Mouse (Mus musculus) small intestine, adult 2 months (tissue): ENCODE measurements around the gene Asb15. TPM values are rescaled to one million over a fixed set of nuclear protein-coding genes. Genes with fewer than 3 reads are reported as not detected.

Experiments used
- H3K27ac ChIP-seq: fragments of 200-500 bp; 2 replicates; pipeline ENCODE4 v1.5.1; 2012; ENCODE audit warnings: low read depth, low read length, control low read depth, inconsistent platforms; ENCODE audit not compliant: insufficient read depth
- H3K27me3 ChIP-seq: fragments of 200-500 bp; 2 replicates; pipeline ENCODE4 v1.6.1; 2012; ENCODE audit warnings: mild to moderate bottlenecking, moderate library complexity, low read length, inconsistent platforms; ENCODE audit not compliant: control insufficient read depth, insufficient read depth
- H3K36me3 ChIP-seq: fragments of 200-500 bp; 2 replicates; pipeline ENCODE4 v1.6.1; 2012; ENCODE audit warnings: mild to moderate bottlenecking, low read length, control low read depth, inconsistent platforms; ENCODE audit not compliant: control insufficient read depth, insufficient read depth
- H3K4me1 ChIP-seq: fragments of 200-500 bp; 2 replicates; pipeline ENCODE4 v1.6.1; 2012; ENCODE audit warnings: low read length, inconsistent platforms, mixed read lengths; ENCODE audit not compliant: control insufficient read depth, insufficient read depth, insufficient read length
- H3K4me3 ChIP-seq: fragments of 200-500 bp; 2 replicates; pipeline ENCODE4 v1.5.1; 2012; ENCODE audit warnings: low read depth, mild to moderate bottlenecking, control low read depth, inconsistent platforms, low read length, moderate library complexity
- CTCF ChIP-seq: fragments of 200-500 bp; IDR thresholded peaks from 2 replicates; pipeline ENCODE4 v1.5.1; 2012; ENCODE audit warnings: low read depth, mild to moderate bottlenecking, control low read depth, inconsistent platforms, low read length, moderate library complexity, mixed read lengths; ENCODE audit not compliant: insufficient replicate concordance, insufficient read length; ENCODE audit errors: extremely low read depth
- POLR2A ChIP-seq: fragments of 200-500 bp; IDR thresholded peaks from 2 replicates; pipeline ENCODE4 v1.6.1; 2012; ENCODE audit warnings: low read depth, mild to moderate bottlenecking, control low read depth, inconsistent platforms, low read length, moderate library complexity
- WGBS: fragments of 180-500 bp; shearing (Covaris S2); methylation state at CpG from one replicate; pipeline ENCODE4 v1.1.7; 2018; 5-methylcytosine and 5-hydroxymethylcytosine counted together
- polyA plus RNA-seq: library from polyadenylated mRNA; depleted of rRNA; stranded (reverse); fragments of >200 nt; gene quantifications from 2 replicates; pipeline ENCODE4 v1.2.3, GENCODE M21; 2012; rRNA removed

Gene Asb15
- polyA plus RNA-seq, 1 experiment = not detected

DNA sequence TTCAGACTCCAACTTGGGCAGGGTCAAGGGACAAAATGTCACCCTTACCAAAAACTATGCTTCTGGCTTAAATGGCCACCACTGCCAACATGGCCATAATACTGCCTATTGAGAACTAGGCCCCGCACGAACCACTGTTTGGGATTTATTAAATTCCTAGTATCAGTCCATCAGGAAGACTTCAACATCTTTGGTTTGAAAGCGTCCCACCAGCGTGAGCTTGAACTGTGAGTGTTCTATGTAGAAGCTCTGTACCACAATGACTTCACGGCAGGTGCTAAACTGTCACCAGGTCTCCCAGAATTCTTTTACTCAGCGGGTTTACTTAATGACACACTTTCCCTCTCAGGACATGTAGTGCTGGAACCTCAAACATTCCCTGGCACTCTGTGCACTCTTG is 85.4 kb downstream of the Asb15 start:
- no peak overlapping the region for H3K27ac ChIP-seq
- TF ChIP-seq CTCF = no peak
- no peak for TF ChIP-seq POLR2A
- 96% methylated on average over 6 of the region's 6 CpGs for WGBS
- no peaks in the 10 kb centered on the region for H3K4me1 ChIP-seq
- peaks cover 34% of the 10 kb centered on the region for H3K36me3 ChIP-seq
- no peak overlapping the region for H3K4me3 ChIP-seq
- no peaks in the 10 kb centered on the region for H3K27me3 ChIP-seq

DNA sequence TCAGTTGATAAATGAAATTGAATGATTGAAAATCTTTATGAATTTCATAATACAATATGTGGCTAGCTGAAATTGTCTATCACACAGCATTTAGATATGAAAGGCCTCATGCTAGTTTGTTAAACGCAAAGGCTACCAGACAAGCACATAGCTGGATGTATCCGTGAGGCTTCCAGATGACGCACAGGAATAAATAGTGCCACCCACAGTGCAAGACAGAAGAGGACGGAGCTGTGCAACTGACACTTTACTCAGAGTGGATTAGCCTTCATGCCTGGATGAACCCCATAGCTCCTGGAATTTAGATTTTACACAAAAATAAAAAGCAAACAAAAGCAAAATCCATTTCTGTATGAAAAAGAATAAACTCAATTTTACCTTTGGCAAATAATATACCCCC is 86.0 kb downstream of the Asb15 start:
- TF ChIP-seq POLR2A = no peak
- TF ChIP-seq CTCF = no peak
- H3K27ac ChIP-seq = no peak overlapping the region
- peaks cover 34% of the 10 kb centered on the region for H3K36me3 ChIP-seq
- WGBS = 95% methylated on average over 4 of the region's 4 CpGs
- no peaks in the 10 kb centered on the region for H3K4me1 ChIP-seq
- no peak overlapping the region for H3K4me3 ChIP-seq
- H3K27me3 ChIP-seq = no peaks in the 10 kb centered on the region

DNA sequence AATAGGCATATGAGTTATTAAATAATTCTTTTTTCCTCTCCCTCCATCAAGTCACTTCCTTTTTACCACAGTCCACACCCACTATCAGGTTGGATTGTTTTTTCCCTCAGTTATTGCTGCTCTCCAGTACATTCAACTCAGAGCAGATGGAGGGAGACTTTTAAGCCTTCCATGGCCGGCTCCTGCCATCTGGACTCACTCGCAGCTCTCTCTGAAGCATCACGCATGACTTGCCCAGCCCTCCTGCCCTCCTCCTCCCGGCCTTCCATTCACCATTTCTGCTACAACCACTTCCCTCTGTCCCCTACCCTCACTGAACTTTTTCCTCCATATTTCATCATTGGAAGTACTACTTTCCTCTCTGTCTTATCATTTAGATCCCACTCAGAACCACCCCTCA is 88.8 kb downstream of the Asb15 start:
- 87% methylated on average over 4 of the region's 4 CpGs for WGBS
- no peaks in the 10 kb centered on the region for H3K4me1 ChIP-seq
- peaks cover 45% of the 10 kb centered on the region for H3K36me3 ChIP-seq
- TF ChIP-seq CTCF = no peak
- no peak for TF ChIP-seq POLR2A
- no peak overlapping the region for H3K27ac ChIP-seq
- H3K4me3 ChIP-seq = no peak overlapping the region
- no peaks in the 10 kb centered on the region for H3K27me3 ChIP-seq

DNA sequence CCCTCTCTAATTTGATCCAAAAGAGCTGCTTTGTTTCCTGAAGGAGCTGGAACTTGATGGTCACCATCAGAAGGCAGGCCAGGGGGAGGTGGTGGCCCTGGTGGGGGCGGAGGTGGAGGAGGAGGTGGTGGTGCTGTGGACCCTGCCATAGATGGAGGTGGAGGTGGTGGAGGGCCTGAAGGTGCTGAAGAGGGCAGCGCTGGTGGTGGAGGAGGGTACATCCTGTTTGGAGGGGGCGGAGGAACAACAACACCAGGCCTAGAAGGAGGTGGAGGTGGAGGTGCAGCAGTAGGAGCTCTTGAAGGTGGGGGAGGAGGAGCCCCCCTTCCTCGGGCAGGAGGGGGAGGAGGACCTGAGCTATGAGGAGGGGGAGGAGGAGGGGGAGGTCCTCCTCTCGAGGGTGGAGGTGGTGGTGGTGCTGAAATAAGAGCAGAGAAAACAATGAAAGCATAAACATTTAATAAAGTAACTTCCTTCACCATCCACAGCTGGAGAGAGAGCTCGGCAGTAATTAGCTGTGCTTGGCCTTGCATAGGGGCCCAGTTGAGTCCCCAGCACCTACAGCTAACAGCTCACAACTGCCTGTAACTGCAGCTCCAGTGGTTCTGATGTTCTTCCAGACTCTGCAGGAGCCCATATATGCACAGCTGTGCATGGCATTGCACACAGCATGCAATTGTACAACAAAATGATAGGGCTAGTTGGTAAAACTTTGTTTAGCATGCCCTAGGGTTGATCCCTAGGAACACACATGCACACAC is 91.5 kb downstream of the Asb15 start:
- TF ChIP-seq POLR2A (no peak), CTCF (no peak)
- Histone ChIP-seq H3K4me3 (no peak overlapping the region), H3K27me3 (no peaks in the 10 kb centered on the region), H3K36me3 (peaks cover 45% of the 10 kb centered on the region), H3K4me1 (no peaks in the 10 kb centered on the region), H3K27ac (no peak overlapping the region)
- WGBS = 69% methylated on average over 6 of the region's 6 CpGs

DNA sequence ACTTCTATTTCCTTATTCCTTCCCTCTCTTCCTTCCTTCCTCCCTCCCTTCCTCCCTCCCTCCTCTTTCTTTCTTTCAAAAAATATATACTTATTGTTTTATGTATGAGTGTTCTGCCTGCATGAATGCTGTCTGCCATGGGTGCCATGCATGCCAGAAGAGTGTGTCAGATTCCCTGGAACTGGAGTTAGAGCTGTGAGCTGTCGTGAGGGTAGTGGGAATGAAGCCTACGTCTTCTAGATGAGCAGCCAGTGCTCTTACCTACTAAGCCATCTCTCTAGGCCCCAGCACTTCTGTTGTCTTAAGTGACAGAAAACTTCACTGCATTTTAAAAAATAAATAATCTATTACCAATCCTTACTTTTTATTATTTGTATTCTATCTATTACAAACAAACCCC is 93.0 kb downstream of the Asb15 start:
- Histone ChIP-seq H3K4me1 (no peaks in the 10 kb centered on the region), H3K36me3 (peaks cover 43% of the 10 kb centered on the region), H3K27ac (no peak overlapping the region), H3K4me3 (no peak overlapping the region), H3K27me3 (no peaks in the 10 kb centered on the region)
- 87% methylated on average over 2 of the region's 2 CpGs for WGBS
- no peak for TF ChIP-seq POLR2A
- no peak for TF ChIP-seq CTCF

DNA sequence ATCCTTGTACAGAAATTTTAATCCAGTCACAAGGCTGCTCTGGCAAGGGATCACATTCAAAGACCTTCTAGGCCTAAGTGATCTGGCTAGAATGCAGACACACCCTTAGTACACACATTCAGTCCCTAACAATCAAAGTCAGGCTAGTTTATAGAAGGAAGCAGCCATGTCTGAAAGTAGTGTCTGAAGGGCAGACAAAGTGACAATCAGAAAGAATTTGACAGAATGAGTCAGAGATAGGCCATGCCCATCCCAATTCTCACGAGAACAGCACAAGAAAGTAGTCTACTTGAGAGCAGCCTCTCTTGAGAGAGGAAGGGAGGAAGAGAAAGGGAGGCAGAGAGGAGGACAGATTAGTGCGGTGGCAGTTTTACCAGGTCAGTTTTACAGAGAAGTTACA is 94.2 kb downstream of the Asb15 start:
- no peaks in the 10 kb centered on the region for H3K4me1 ChIP-seq
- WGBS = 63% methylated on average over 2 of the region's 2 CpGs
- H3K4me3 ChIP-seq = no peak overlapping the region
- H3K27me3 ChIP-seq = no peaks in the 10 kb centered on the region
- H3K27ac ChIP-seq = no peak overlapping the region
- H3K36me3 ChIP-seq = peaks cover 38% of the 10 kb centered on the region
- TF ChIP-seq POLR2A = no peak
- TF ChIP-seq CTCF = no peak

Other genes starting within 250 kb of the Asb15 start
- not detected in 2 replicates for gene Iqub, start 13.1 kb upstream of the Asb15 start, polyA plus RNA-seq
- gene Ndufa5, start 131 bp upstream of the Asb15 start, polyA plus RNA-seq = 0.88 and 1.3 TPM in 2 replicates
- gene Lmod2, start 69.6 kb downstream of the Asb15 start, polyA plus RNA-seq = not detected in 2 replicates
- 75.0 and 198 TPM in 2 replicates for gene Wasl, start 136.9 kb downstream of the Asb15 start, polyA plus RNA-seq
- gene Hyal6, start 205.1 kb downstream of the Asb15 start, polyA plus RNA-seq = not detected in 2 replicates
- not detected in 2 replicates for gene Hyal4, start 220.2 kb downstream of the Asb15 start, polyA plus RNA-seq